Mouse (Mus musculus) spleen, embryonic (tissue): ENCODE data around the gene Igsf21.

Experiments
- CTCF ChIA-PET: fragments of 350-600 bp; sonication (Branson Sonifier 250); formaldehyde crosslinking; loops from one replicate; lab custom pipeline; 2022; lab: Charles Lee

The Igsf21 gene

DNA sequence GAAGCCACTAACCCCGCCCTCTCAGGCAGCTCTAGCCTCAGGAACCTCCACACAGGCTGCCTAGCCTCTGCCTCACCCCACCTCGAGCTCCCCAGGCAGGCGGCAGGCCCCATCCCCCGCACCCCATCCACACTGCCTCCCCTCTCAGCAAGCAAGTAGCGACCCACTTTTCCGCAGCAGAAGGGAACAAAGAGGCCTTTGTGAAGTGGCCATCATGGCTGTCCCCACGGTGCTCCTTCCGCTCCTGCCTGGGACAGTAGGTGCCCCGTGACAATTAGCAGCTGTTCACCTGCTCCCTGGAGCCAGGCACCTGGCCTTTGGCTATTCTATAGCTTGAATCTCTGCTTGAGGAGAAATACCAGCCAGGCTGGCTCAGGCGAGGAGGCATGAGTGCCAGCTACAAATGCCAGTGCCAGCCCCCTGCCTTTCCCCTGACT is 9.3 kb downstream of the Igsf21 start:
- CTCF ChIA-PET, result no interaction called here

GRCm38 (mm10) chr4:140235361-140236153 is 11.0 kb downstream of the Igsf21 start:
- CTCF ChIA-PET, result no interaction called here

DNA sequence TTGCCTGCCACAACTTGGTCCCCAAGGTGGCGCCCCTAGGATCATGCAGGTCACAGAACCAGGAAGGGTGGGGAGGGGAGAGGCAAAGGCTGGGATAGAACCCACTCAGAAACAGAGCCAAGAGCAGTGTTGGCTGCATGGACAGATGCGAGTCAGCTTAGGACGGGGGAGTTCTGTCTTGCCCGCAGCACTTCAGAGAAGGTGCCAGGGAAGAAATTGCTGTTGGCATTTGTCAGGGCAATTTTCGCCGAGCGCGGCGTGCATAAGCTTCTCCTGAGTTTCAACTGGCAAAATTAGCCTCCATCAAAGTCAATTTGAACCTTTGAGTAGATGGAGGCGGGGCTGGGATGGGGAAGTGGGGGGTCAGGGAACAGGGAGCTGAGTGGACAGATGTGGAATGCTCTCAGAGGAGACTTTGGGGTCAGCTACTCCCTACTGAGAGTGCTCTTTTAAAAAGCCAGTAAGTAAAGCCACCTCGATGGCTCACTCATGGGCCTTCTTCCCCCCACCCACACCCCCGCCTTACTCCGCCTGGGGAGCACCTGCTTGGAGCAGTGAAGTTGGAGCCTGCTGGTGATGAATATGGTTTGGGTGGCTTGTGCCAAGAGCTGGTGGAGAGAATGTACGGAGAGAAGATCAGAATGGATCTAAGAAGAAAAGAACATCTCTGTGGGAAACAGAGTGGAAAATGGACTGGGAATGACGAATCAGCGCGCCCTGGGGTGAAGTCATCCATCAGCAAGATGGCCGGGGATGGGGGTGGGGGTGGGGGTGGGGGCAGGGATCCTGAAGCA is 12.0 kb downstream of the Igsf21 start:
- CTCF ChIA-PET, result no interaction called here

DNA sequence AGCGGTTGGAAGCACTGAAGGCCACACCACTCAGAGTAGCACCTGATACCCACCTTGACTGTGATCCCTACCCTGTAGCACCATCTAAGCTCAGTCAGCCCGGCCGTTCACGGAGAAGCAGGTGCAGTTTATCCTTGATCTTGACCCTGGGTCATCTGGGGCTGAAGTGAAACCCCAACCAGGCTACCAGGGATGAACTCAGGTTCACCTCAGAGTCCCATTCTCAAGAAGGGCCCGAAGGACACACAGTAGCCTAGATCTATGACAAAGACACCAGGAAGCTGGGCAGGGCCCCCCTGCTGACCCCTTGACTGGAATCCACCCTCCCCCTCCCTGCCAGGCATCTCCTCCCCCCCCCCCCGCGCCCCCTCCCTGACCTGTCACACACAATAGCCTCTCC is 18.7 kb downstream of the Igsf21 start:
- CTCF ChIA-PET, result no interaction called here

DNA sequence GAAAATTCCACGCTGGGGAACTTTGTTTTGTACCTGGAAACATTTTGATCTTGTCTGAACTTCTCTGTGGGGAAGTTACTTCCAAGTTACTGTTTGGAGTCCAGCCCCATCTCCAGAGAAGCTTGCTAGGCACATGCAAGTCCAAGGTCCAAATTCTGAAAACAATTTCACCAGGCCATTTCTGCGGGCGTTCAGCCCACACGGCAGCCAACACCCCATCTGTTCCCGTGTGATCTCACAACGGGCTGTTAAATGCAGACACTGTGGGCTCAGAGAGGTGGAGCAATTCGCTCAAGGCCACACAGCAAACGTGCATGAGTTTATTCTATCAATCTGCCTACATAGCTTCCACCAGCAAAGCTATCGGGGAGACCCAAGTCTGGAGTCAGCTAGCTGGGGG is 21.4 kb downstream of the Igsf21 start:
- CTCF ChIA-PET, result no interaction called here

- CTCF ChIA-PET, result no interaction called here
Measured at GRCm38 (mm10) chr4:140224451-140224850, 22.1 kb downstream of the Igsf21 start.

DNA sequence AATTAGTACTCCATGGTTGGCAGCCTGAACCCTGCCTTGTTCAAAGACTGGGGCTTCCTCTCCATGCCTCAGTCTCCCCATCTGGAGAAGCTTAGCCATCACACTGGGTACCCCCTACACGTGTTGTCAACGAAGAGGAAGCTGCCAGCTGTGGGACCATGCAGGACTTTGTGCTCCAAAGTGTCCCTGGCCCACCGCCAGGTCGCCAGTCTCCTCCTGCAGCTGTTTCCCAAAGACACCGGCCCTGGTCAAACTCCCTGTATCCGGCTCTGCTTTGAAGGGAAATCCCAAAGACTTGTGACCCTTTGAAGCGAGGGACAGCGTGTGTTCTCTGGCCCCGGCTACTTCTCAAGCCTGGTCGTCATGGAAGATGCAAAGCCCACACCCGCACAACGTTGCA is 23.5 kb downstream of the Igsf21 start:
- CTCF ChIA-PET, result no interaction called here

DNA sequence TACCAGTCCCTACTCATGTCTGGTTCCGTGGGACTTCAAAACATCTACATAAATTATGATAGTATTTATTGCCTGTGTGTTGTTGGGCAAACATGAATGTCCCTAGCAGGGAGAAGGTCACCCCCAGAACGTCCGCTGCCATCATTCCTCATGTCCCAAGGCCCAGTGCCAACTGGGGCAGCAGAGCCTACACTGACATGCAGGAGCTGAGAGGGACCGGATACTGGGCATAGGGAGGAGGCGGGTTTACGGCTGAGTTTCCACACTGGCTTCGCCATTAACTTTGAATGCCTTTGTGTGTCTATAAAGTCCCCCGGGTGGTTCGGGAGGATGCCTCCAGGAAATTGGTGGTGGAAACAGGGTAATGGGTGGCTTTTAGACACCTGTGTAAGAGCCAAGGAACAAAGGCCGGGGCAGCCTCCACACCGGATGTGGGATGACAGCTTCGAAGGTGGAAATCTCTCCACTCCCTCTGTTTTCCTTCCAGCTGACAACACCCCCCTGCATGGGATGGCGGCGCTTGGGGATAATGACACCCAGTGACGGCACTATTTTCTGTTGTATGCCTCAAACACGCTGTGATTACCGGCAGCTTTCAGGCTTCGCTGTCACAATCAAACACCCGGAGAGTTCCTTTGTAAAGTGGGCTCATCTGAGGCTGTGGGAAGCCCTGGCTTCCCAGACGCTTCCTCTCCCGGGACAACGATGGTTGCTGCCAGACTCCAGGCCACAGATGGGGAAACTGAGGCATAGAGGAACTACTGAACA is 26.1 kb downstream of the Igsf21 start:
- CTCF ChIA-PET, result no interaction called here

GRCm38 (mm10) chr4:140218853-140219852 is 27.4 kb downstream of the Igsf21 start:
- CTCF ChIA-PET, result no interaction called here

- CTCF ChIA-PET, result no interaction called here
Measured at GRCm38 (mm10) chr4:140218384-140218783, 28.2 kb downstream of the Igsf21 start.

DNA sequence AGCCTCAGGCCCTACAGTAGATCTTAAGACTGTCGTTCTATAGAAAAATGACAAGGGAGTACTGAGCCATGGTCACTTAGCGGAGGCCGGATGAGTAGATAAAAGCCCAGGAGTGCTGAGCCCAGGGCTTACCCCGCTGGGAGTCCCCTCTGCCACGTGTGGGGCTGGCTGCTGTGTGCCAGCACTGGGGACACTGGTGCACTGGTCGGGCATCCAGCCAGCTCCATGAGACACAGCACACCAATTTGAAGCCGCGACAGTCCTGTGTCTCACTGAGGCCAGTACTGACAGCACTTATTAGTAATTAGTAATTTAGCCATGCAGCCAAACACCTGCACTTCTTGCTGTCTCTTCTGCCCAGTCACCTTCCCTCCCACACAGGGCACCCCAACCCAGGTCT is 28.6 kb downstream of the Igsf21 start:
- CTCF ChIA-PET, result no interaction called here

DNA sequence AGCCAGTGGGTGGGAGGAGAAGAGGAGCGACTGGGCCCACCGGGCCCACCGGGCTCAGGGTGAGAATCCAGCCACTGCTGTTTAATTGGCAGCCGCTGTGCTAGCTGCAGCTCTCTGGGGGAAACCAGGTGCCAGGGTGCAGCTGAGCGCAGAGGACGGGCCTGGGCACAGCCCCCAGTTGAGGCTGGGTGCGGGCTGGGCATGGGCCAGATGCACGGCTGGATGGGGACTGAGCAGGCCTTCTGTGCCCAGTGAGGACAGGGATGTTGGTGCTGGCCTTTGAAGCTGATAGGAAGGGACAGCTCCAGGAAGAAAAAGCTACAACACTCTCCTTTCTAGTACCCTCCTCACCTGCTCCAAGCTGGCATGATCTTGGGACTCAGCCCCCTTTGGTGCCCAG is 30.5 kb downstream of the Igsf21 start:
- CTCF ChIA-PET, result no interaction called here

DNA sequence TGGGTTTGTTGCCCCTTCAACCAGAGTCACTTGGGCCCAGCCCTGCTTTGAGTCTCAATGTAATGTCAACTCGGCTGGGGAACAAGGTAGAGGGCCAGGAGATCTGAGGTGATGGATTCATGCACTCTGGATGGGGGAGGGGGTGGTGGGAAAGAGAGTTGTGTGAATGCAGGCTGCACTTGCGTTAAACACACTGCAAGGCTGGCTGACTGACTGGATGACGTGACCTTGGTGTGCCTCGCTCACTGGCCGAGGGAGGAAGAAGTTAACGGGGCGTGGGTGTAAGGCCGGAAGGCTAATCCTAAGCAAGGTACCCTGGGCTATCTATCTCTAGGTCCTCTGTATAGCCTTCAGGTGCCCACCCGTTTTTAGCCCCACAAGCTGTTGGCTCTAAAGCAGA is 31.4 kb downstream of the Igsf21 start:
- CTCF ChIA-PET, result no interaction called here

DNA sequence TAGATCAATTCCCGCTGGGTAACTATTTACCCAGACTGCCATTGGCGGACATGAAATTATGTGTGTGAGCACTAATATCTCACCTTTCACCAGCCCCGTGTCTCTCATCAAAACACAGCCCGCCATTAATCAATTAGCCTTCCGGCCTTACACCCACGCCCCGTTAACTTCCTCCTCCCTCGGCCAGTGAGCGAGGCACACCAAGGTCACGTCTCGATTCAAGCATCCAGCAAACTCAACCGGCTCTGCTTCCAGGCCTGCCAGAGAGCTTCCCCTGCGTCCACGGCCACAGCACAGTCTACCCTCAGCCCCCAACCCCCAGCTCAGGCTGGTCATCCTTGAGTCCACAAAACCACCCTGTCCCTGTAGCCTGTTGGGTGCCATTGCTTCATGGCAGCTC is 32.2 kb downstream of the Igsf21 start:
- CTCF ChIA-PET, result no interaction called here

- CTCF ChIA-PET, result no interaction called here
Measured at GRCm38 (mm10) chr4:140210129-140210890, 36.3 kb downstream of the Igsf21 start.

- CTCF ChIA-PET, result no interaction called here
Measured at GRCm38 (mm10) chr4:140205811-140206231, 40.8 kb downstream of the Igsf21 start.

- CTCF ChIA-PET, result no interaction called here
Measured at GRCm38 (mm10) chr4:140204775-140205174, 41.8 kb downstream of the Igsf21 start.

DNA sequence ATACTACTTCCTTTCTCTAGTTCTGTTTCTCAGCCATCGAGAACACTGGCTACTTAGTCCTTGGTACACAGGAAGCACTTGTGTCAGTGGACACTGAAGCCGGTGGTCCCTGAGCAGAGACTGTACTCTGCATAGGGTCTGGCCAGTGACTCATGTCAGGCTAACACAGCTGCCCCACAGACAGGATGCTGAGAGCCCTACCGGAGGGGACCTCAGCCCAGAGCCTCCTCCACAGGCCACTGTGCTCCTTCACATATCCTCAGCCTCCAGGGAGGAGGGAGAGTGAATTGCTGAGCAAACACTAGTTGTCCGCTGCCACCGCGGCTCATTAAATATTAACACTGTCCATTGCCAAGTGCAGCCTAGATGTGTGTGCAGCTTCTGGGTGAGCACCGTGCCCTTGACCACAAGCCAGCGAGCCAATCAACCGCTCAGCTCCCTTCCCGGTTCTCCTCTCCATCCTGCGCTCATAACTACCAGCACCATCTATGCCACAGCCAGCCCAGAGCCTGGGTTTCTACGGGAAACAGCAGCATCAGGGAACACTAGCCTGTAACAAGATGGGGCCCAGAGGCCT is 42.8 kb downstream of the Igsf21 start:
- CTCF ChIA-PET, result no interaction called here

DNA sequence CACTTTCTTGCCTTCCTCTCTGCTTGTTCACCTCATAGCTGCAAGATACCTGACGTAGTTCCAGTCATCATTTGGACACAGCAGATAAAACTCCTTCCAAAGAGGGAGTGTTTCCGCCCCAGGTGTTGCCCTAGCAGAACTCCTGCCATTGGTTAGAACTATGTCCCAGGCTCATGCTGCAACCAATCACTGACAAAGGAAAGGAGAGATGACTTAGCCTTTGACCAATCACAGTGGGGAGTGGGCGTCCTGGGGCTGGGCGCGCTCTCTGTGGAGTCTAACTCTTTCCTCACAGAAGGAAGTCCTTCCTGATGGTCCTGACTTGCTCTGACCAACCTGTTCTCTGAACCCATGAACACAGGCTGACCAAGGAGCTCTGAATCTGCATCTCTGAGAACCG is 44.4 kb downstream of the Igsf21 start:
- CTCF ChIA-PET, result no interaction called here

DNA sequence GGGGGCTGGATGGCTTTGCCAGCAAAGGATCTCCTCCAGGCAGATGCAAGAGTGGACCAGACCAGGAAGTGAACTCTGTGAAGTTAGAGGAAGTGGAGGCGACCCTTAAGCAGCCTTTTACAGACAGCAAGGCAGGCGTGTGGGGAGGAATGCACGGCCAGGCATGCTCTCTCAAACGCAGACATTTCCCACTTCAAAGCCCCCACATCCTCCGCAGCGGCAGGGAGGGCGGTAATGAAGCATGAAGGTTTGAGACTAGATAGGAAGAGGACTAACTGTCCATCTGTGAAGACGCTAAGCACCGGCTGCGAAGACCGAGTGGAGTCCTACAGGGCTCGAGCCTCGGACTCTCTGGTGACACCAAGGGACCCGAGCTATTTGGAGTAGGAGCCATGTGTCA is 46.3 kb downstream of the Igsf21 start:
- CTCF ChIA-PET, result no interaction called here
